Mouse (Mus musculus) gastrocnemius, postnatal 25 days (tissue): Measurements from ENCODE around the gene Fmr1. TPM values are rescaled to one million over a fixed set of nuclear protein-coding genes. Genes with fewer than 3 reads are reported as not detected.
A peak's percentile ranks its signal among the peaks of the same experiment; 100 is the strongest.
"Not testable (repeated sequence)": the region's sequence is repeated elsewhere in the genome, so short reads cannot be mapped to it uniquely, and the experiment has no call there.

Experiments used
- DNase-seq: peaks from one replicate; pipeline ENCODE4 v3.0.0; 2022
- long read RNA-seq, 2 experiments: library from polyadenylated mRNA; stranded (forward); transcript quantifications; one replicate each; pipeline ENCODE4 v2.0.0; 2021
- total RNA-seq, 2 experiments: library from RNA; stranded (reverse); gene quantifications; 1 replicate in 1 of 2; 2 replicates in 1 of 2; pipeline ENCODE4 v1.2.3; 2021

Gene Fmr1
- total RNA-seq, result 10 to 100 TPM in 1 of 2 experiments, 1 to 10 TPM in 1; 7.2 to 11.5 TPM
- long read RNA-seq, experiment 1, partial matches to known transcripts, result 0 of 1 reads
- long read RNA-seq, experiment 1, other reads (novel, unspliced or antisense), result 1 of 1 reads
- long read RNA-seq, experiment 2, full-length matches to known transcripts, result 1 of 4 reads
- long read RNA-seq, experiment 2, partial matches to known transcripts, result 0 of 4 reads
- long read RNA-seq, experiment 2, other reads (novel, unspliced or antisense), result 3 of 4 reads

DNA sequence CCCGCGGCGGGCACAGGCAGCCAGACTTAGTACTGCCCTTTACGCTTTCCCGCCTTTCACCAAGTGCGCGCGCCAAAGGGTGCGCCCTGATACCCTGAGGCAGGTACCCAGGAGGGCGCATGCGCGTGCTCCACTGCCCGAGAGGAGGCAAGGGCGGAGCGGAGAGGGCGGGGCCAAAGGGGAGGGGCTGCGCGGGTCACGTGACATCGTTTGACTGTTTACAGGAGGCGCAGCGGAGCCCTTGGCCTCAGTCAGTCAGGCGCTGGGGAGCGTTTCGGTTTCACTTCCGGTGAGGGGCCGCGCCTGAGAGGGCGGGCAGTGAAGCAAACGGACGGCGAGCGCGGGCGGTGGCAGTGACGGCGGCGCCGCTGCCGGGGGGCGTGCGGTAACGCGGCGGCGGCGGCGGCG lies at the start of gene Fmr1:
Fmr1 (plus strand) TSS at position 209 of the 408 bp plus-strand sequence.
- DNase-seq, result peak; percentile 96

DNA sequence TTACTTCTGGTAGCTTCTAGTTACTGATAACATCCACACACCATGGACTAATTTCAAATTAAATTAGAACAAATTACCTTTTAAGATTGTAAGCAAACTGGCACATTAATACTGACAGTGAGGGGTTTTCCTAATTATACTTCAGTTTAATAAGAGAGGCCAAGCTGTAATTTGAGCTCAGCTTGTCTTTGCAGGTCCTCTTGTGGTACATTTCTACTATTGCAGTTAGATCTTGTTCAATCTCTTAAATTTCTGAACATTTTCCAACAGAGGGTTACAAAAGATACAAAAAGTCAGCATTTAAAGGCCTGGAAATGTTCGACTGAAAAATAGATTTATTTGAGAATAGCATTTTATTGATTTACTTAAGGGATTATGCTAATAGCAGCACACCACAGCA lies 36.7 kb upstream of the Fmr1 start:
- no peak for DNase-seq

DNA sequence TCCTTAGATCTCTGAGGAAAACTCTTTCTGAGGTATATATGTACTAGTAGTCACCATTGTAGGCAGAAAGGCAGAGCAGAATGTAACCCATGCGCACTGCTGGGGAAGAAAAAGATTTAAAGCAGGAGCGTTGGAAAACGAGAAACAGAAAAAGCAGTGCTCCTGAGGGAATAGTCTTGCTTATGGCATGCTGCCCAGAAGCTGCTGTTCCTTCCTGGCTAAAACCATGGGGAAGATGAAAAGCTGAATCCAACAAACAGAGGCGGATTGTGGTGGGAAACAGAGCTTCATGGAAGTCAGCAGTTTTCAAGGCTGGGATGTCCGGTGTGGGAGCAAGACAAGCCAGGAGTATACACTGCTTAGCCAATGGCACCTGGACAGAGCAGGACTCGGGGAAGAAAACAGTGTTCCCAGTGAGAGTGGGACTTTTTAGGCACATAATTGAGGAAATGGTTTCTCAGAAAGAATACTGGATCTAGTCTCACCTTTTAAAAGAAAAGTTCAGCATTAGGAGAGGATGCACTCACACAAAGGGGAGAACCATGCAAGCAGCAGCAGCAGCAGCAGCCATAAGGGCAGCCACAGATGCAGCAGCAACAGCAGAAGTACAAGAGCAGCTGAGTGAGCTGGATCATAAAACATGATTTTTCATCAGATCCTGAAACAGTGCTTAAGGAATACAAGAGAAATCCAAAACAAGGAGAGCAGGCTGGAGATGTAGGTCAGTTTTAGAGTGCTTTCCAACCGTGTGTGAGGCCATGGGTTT lies 33.0 kb upstream of the Fmr1 start:
- DNase-seq, result no peak

DNA sequence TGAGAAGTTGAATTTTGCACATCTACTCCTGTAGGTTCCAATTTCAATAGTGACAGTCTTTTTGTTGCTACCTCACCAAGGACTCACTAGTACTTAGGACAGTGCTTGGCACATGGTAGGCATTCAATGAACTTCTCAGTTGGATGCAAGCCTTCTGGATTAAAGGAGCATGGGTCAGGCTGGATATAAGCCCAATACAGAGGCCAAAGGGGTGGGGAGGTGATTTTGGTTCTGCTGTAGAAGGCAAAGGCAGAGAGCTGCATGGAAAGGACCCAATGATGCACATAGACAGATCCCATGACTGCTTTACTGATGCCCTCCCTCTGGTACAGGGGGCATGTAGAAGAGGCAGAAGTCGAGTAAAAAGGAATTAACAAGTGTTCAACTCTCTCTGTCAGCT lies 833 bp upstream of the Fmr1 start:
- DNase-seq, result no peak

DNA sequence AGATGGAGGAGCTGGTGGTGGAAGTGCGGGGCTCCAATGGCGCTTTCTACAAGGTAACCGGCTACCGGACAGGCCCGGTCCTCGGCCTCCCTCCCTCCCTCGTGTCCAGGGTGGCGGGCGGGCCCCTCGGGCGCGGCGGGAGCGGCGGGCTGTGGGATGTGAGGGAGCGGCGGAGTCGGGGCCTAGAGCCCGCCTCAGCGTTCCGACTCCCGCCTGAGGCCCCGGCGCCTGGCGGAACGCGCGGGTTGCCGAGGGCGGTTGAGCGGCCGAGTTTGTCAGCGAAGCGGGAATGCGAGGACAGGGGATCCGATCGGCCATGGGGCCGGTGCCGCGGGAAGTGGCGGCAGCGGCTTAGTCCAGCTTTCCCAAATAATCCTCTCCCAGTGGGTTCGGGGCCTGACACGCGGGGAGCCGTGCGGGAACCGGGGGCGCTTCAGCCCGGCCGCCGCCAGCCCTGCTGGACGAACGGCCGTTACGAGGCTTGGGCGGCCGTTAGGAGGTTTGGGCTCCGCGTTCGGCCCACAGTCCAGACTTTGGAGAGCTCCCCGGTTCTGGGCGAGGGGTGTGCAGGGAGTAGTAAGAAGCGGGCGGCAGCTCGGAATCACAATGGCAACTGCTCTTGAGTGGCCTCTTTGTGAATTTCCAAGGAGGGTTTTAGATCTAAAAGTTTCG lies 610 bp downstream of the Fmr1 start:
- DNase-seq, result no peak

DNA sequence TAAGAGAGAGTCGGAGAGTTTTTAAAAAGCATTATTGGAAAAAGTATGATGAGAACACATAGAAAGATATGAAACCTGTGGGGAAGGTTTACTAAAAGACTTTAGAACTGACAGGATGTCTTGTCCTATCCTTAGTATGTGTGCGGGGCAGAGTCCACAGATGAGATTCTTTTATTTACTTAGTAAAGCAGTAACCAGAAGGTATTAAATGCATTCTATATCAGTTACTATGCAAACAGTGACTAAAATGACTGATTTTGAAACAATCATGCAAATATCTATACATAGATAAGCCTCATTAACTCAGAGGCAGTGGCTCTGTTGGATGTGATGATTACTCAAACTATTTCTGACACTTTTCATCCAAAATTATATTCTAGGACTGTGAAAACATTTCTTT lies 6.4 kb downstream of the Fmr1 start:
- DNase-seq, result no peak

DNA sequence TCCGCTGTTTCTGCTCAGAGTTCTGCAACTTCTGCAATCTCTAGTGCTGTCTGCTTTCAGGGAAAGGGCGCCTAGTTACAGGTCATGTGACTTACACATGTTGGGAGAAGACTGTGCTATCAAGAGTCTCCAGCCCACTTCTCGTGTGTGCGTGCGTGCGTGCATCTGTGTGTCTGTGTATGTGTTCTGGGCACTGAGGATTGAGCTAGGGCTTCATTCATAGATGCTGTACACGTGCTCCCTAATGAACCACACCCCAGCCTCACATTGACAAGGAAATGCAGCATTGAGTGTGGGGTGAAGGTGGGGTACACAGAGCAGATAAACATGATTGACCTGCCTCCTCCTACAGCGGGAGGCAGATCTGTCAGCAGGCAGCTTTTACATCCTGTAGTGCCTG lies 13.6 kb downstream of the Fmr1 start:
- not testable (repeated sequence) for DNase-seq

DNA sequence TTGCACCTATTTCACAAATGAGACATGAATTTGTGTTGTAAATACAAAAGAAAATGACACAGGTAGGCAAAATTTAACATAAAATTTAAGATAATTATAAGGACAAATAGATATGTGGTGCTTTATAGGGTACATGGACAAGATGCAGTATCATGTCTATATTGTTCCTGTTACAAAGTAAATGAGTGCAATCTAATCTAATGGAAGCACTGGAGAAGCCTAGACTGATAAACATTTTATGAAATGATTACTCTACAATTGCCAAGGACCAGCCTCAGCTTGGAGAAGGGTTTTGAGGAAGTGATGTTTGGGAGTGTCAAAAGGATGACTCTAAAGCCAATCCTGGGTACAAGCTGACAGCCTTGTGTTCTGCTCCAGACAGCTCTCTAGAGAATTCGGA lies 58.6 kb downstream of the Fmr1 start:
- no peak for DNase-seq

DNA sequence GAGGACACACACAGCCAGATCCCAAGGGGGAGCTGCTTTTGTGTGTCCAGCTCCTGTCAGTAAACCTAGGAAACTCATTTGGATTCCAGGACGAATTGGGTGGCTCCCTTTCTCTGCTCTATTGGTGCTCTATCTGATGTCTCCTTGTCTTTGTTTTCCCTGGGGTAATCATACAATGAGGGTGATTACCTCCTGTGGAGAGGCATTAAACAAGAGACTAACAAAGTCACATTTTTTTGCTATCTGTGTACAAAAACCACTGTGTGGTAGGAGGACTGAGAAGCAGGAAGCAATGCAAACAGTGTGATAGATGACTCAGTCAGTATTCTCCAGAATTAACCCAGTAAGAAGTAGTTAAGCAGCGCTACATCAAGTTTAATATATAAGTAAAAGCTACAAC lies 61.7 kb downstream of the Fmr1 start:
- DNase-seq, result no peak

DNA sequence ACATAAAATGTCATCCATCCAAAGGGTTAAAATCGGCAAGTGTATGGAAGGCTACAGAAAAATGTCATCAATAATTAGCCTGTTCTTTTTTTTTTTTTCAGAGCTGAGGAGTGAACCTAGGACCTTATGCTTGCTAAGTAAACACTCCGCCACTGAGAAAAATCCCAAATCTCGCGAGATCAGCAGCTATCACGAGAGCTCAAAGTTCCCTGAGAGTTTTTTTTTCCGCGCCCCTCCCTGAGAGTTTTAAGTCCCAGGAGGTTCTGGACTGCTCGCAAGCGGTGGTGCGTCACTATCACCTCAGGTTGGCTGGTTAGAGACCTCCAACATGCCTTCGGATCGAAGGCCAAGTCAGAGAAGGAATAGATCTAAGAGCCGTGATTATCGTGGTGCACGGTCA lies 83.3 kb downstream of the Fmr1 start, which contains the start of gene Fmr1nb:
Fmr1nb (plus strand) TSS at position 234 of the 400 bp plus-strand sequence.
- no peak for DNase-seq

Other genes with a start within 250 kb of the Fmr1 start
- gene Fmr1nb, start 83.3 kb downstream of the Fmr1 start, total RNA-seq, result not detected
- gene Gm14698, start 142.6 kb downstream of the Fmr1 start, total RNA-seq, result 1 to 10 TPM; 2.0 to 2.7 TPM
- gene Gm6812, start 214.5 kb downstream of the Fmr1 start, total RNA-seq, result not detected